Mouse (Mus musculus): ENCODE results near the gene Ppp1r1a. TPM values are rescaled to one million over a fixed set of nuclear protein-coding genes. Genes with fewer than 3 reads are reported as not detected.

Gene Ppp1r1a
- polyA plus RNA-seq, 1 experiment from 2014 or later, result 7.1 TPM

- Histone ChIP-seq H3K9me3 (ENCODE audit: control insufficient read depth, low read length) (no peaks in the 10 kb centered on the region), H3K4me2 (replicated peaks; ENCODE audit: low read depth) (no peak overlapping the region), H3K27me3 (ENCODE audit: control insufficient read depth, insufficient read depth, low read length) (no peaks in the 10 kb centered on the region), H3K4me1 (replicated peaks; ENCODE audit: control insufficient read depth, insufficient read depth) (no peaks in the 10 kb centered on the region; the same call in 1 of the 2 replicates), H3K9ac (ENCODE audit: low read length) (no peak overlapping the region), H3K4me3 (ENCODE audit: low read depth, low read length) (no peak overlapping the region), H3K27ac (replicated peaks) (no peak overlapping the region), H3K36me3 (ENCODE audit: control insufficient read depth, insufficient read depth, low read length) (no peaks in the 10 kb centered on the region)
- WGBS, result 69% methylated on average over 1 of the region's 1 CpGs
- DNase-seq (ENCODE audit: low spot score) (no peak), ATAC-seq (ENCODE audit: low FRiP score, low TSS enrichment) (no peak)
- TF ChIP-seq CTCF (IDR thresholded peaks at IDR 0.05; ENCODE audit: low read depth) (no peak), EP300 (optimal IDR thresholded peaks at IDR 0.05) (no peak)
Measured at GRCm38 (mm10) chr15:103511652-103512051, 26.2 kb downstream of the Ppp1r1a start.

GRCm38 (mm10) chr15:103509317-103509716, 28.5 kb downstream of the Ppp1r1a start:
- Histone ChIP-seq H3K36me3 (ENCODE audit: control insufficient read depth, insufficient read depth, low read length) (no peaks in the 10 kb centered on the region), H3K4me3 (ENCODE audit: low read depth, low read length) (no peak overlapping the region), H3K27me3 (ENCODE audit: control insufficient read depth, insufficient read depth, low read length) (no peaks in the 10 kb centered on the region), H3K9ac (ENCODE audit: low read length) (no peak overlapping the region), H3K27ac (replicated peaks) (no peak overlapping the region), H3K9me3 (ENCODE audit: control insufficient read depth, low read length) (no peaks in the 10 kb centered on the region), H3K4me2 (replicated peaks; ENCODE audit: low read depth) (no peak overlapping the region), H3K4me1 (replicated peaks; ENCODE audit: control insufficient read depth, insufficient read depth) (no peaks in the 10 kb centered on the region; the same call in 1 of the 2 replicates)
- DNase-seq (ENCODE audit: low spot score) (no peak), ATAC-seq (ENCODE audit: low FRiP score, low TSS enrichment) (no peak)
- 52% methylated on average over 3 of the region's 3 CpGs for WGBS
- no peak for TF ChIP-seq CTCF (IDR thresholded peaks at IDR 0.05; ENCODE audit: low read depth)
- TF ChIP-seq EP300 (optimal IDR thresholded peaks at IDR 0.05), result no peak

- Histone ChIP-seq H3K4me1 (replicated peaks; ENCODE audit: control insufficient read depth, insufficient read depth) (no peaks in the 10 kb centered on the region), H3K9ac (ENCODE audit: low read length) (0 out of 2 replicates have a peak overlapping the region, but pooled peaks have one; percentile 64), H3K4me3 (ENCODE audit: low read depth, low read length) (peak overlapping the region; percentile 55), H3K27me3 (ENCODE audit: control insufficient read depth, insufficient read depth, low read length) (no peaks in the 10 kb centered on the region), H3K4me2 (replicated peaks; ENCODE audit: low read depth) (peak overlapping the region; percentile 89), H3K27ac (replicated peaks) (no peak overlapping the region), H3K9me3 (ENCODE audit: control insufficient read depth, low read length) (no peaks in the 10 kb centered on the region), H3K36me3 (ENCODE audit: control insufficient read depth, insufficient read depth, low read length) (no peaks in the 10 kb centered on the region)
- ATAC-seq (ENCODE audit: low FRiP score, low TSS enrichment) (no peak), DNase-seq (ENCODE audit: low spot score) (no peak)
- whole genome bisulfite sequencing, result 51% methylated on average over 12 of the region's 12 CpGs
- TF ChIP-seq CTCF (IDR thresholded peaks at IDR 0.05; ENCODE audit: low read depth) (no peak), EP300 (optimal IDR thresholded peaks at IDR 0.05) (no peak)
Measured at GRCm38 (mm10) chr15:103503660-103504059, 34.1 kb downstream of the Ppp1r1a start.

- peak overlapping the region; percentile 55 for H3K4me3 ChIP-seq (ENCODE audit: low read depth, low read length)
- 3% methylated on average over 12 of the region's 15 CpGs for WGBS
- no peaks in the 10 kb centered on the region for H3K36me3 ChIP-seq (ENCODE audit: control insufficient read depth, insufficient read depth, low read length)
- no peaks in the 10 kb centered on the region for H3K9me3 ChIP-seq (ENCODE audit: control insufficient read depth, low read length)
- H3K27me3 ChIP-seq (ENCODE audit: control insufficient read depth, insufficient read depth, low read length), result no peaks in the 10 kb centered on the region
- DNase-seq (ENCODE audit: low spot score), result no peak
- no peak for ATAC-seq (ENCODE audit: low FRiP score, low TSS enrichment)
- TF ChIP-seq EP300 (optimal IDR thresholded peaks at IDR 0.05) (no peak), CTCF (IDR thresholded peaks at IDR 0.05; ENCODE audit: low read depth) (no peak)
- H3K9ac ChIP-seq (ENCODE audit: low read length), result peak overlapping the region; percentile 64
- no peak overlapping the region; the same call in 1 of the 2 replicates for H3K27ac ChIP-seq (replicated peaks)
- H3K4me1 ChIP-seq (replicated peaks; ENCODE audit: control insufficient read depth, insufficient read depth), result no peaks in the 10 kb centered on the region
- peak overlapping the region; percentile 89 for H3K4me2 ChIP-seq (replicated peaks; ENCODE audit: low read depth)
Measured at GRCm38 (mm10) chr15:103503251-103503600, 34.6 kb downstream of the Ppp1r1a start.

- TF ChIP-seq EP300 (optimal IDR thresholded peaks at IDR 0.05) (no peak), CTCF (IDR thresholded peaks at IDR 0.05; ENCODE audit: low read depth) (peak; percentile 15; the same call in 1 of the 2 replicates)
- H3K9ac ChIP-seq (ENCODE audit: low read length), result peak within 1 kb of the TSS; percentile 64
- H3K4me3 ChIP-seq (ENCODE audit: low read depth, low read length), result peak within 1 kb of the TSS; percentile 55
- peak within 1 kb of the TSS; percentile 13; the same call in 1 of the 2 replicates for H3K27ac ChIP-seq (replicated peaks)
- H3K4me2 ChIP-seq (replicated peaks; ENCODE audit: low read depth), result peak within 1 kb of the TSS; percentile 89
- DNase-seq (ENCODE audit: low spot score) (peak; percentile 78), ATAC-seq (ENCODE audit: low FRiP score, low TSS enrichment) (peak; percentile 91)
- H3K27me3 ChIP-seq (ENCODE audit: control insufficient read depth, insufficient read depth, low read length), result no peaks in the 10 kb centered on the region
- no peaks in the 10 kb centered on the region for H3K36me3 ChIP-seq (ENCODE audit: control insufficient read depth, insufficient read depth, low read length)
- no peaks in the 10 kb centered on the region for H3K9me3 ChIP-seq (ENCODE audit: control insufficient read depth, low read length)
- no peaks in the 10 kb centered on the region for H3K4me1 ChIP-seq (replicated peaks; ENCODE audit: control insufficient read depth, insufficient read depth)
- WGBS, result 2% methylated on average over 47 of the region's 63 CpGs
Measured at GRCm38 (mm10) chr15:103502435-103503250, 35.2 kb downstream of the Ppp1r1a start, which contains the start of gene Pde1b. Gene Pde1b, plus strand, starts transcription at chr15:103503034.

- H3K9me3 ChIP-seq (ENCODE audit: control insufficient read depth, low read length), result no peaks in the 10 kb centered on the region
- H3K4me1 ChIP-seq (replicated peaks; ENCODE audit: control insufficient read depth, insufficient read depth), result no peaks in the 10 kb centered on the region
- H3K4me3 ChIP-seq (ENCODE audit: low read depth, low read length), result no peak overlapping the region
- no peak for DNase-seq (ENCODE audit: low spot score)
- TF ChIP-seq EP300 (optimal IDR thresholded peaks at IDR 0.05) (no peak), CTCF (IDR thresholded peaks at IDR 0.05; ENCODE audit: low read depth) (no peak)
- 42% methylated on average over 2 of the region's 2 CpGs for WGBS
- no peak for ATAC-seq (ENCODE audit: low FRiP score, low TSS enrichment)
- no peak overlapping the region for H3K4me2 ChIP-seq (replicated peaks; ENCODE audit: low read depth)
- no peak overlapping the region for H3K9ac ChIP-seq (ENCODE audit: low read length)
- H3K27me3 ChIP-seq (ENCODE audit: control insufficient read depth, insufficient read depth, low read length), result no peaks in the 10 kb centered on the region
- no peak overlapping the region for H3K27ac ChIP-seq (replicated peaks)
- no peaks in the 10 kb centered on the region for H3K36me3 ChIP-seq (ENCODE audit: control insufficient read depth, insufficient read depth, low read length)
Measured at GRCm38 (mm10) chr15:103501186-103501585, 36.6 kb downstream of the Ppp1r1a start.

All from stomach, postnatal 0 days (tissue).